Mouse (Mus musculus): ENCODE results near the gene Dnajb8. TPM values are rescaled to one million over a fixed set of nuclear protein-coding genes. Genes with fewer than 3 reads are reported as not detected.

Gene Dnajb8
- total and polyA plus RNA-seq, 3 experiments = not detected

DNA sequence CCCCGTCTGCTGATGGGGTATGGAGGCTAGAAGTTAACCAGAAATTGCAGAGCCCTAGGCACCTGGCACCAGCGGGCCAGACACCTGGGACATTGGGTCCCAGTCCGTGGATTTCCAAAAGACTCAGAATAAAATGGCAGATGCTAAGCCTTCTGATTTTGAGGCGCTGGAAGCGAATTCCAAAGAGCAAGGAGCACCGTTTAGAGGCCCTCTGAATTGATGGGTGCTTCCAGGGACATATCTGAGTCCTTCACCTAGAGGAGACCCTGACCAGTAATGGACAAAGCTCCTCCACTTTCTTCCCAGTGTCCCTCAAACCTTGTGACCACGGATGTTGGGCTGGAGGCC, 27.1 kb upstream of the Dnajb8 start:
- dilution Hi-C loops (cut with MboI; ENCODE audit: extremely low pct_ligation_motif_present, extremely low pct_unique_long_range_greater_than_20kb, low sequenced_read_pairs) = no loop called here
- peaks cover 17% of the 10 kb centered on the region for H3K27me3 ChIP-seq (replicated peaks)

DNA sequence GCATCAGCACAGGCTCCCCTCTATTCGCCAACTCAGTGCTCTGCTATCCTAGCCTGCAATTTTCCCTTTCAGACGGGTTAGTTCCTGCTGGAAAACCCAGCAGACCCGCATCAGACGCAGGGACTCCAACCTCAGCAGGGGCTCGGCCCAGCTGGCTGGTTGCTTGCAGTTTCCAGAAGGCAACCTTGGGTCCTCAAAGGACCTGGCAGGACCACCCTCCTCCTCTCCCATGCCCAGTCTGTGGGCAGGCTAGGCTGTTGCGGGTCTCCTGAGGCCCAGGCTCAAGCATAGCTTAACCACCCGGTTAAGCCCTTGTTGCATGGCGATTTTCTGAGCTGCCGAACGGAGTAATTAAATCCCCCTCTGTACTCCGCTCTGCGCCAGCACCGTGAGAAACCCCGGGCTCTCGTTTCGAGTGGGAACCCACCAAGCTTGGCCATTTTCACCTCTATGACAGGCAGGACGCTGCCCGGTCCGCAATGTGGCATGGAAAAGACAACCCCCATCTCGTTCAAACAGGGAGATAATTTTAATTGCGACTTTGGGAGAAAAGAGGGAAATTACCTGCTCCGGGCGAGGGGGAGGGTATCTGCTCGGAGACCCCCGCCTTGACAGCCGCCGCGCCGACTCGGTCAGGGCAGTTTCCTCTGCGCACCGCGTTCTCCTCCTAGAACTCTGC, 25.9 kb upstream of the Dnajb8 start:
- peaks cover 14% of the 10 kb centered on the region for H3K27me3 ChIP-seq (replicated peaks)
- TF ChIP-seq RAD21 (IDR thresholded peaks at IDR 0.05; ENCODE audit: low read depth, low read length) = no peak
- TF ChIP-seq NRF1 (IDR thresholded peaks at IDR 0.05; ENCODE audit: low read depth, low read length) = no peak
- no peak for TF ChIP-seq MAX (IDR thresholded peaks at IDR 0.05; ENCODE audit: low read length)
- TF ChIP-seq SMC3 (IDR thresholded peaks at IDR 0.05; ENCODE audit: low read depth, low read length) = no peak
- no peak for TF ChIP-seq EP300 (IDR thresholded peaks at IDR 0.05; ENCODE audit: low read length)
- TF ChIP-seq ZKSCAN1 (IDR thresholded peaks at IDR 0.05; ENCODE audit: borderline replicate concordance, low read depth, low read length) = no peak
- TF ChIP-seq USF1 (IDR thresholded peaks at IDR 0.05; ENCODE audit: low read depth, low read length) = no peak
- TF ChIP-seq E2F4 (IDR thresholded peaks at IDR 0.05; ENCODE audit: insufficient replicate concordance, low read depth, low read length) = no peak
- TF ChIP-seq ZC3H11A (IDR thresholded peaks at IDR 0.05; ENCODE audit: low read depth, low read length) = no peak
- no peak for TF ChIP-seq USF2 (conservative IDR thresholded peaks at IDR 0.05; ENCODE audit: low read depth, low read length)
- TF ChIP-seq JUN (IDR thresholded peaks at IDR 0.05; ENCODE audit: insufficient read depth, low read depth, low read length) = no peak
- no peak for TF ChIP-seq CHD2 (IDR thresholded peaks at IDR 0.05; ENCODE audit: low read length)
- no peak for TF ChIP-seq MXI1 (IDR thresholded peaks at IDR 0.05; ENCODE audit: low read depth, low read length)
- no peak for TF ChIP-seq MAFK (IDR thresholded peaks at IDR 0.05; ENCODE audit: insufficient replicate concordance, low read length)
- no peak for TF ChIP-seq GABPA (IDR thresholded peaks at IDR 0.05; ENCODE audit: insufficient replicate concordance, low read depth, low read length)
- TF ChIP-seq IRF4 (IDR thresholded peaks at IDR 0.05; ENCODE audit: low read depth, low read length) = no peak
- no peak for TF ChIP-seq TBP (conservative IDR thresholded peaks at IDR 0.05; ENCODE audit: low read depth, low read length)
- TF ChIP-seq MEF2A (IDR thresholded peaks at IDR 0.05; ENCODE audit: borderline replicate concordance, low read depth, low read length) = no peak
- no peak for TF ChIP-seq ZMIZ1 (IDR thresholded peaks at IDR 0.05; ENCODE audit: low read depth, low read length)
- in situ Hi-C loops (cut with MboI; ENCODE audit: low pct_ligation_motif_present, low pct_unique_long_range_greater_than_20kb, low sequenced_read_pairs) = no loop called here
- dilution Hi-C loops (cut with MboI; ENCODE audit: extremely low pct_ligation_motif_present, extremely low pct_unique_long_range_greater_than_20kb, low sequenced_read_pairs) = no loop called here
- no peak overlapping the region for H3K4me2 ChIP-seq (ENCODE audit: insufficient read depth, low read depth, poor library complexity, severe bottlenecking)
- H3K9me3 ChIP-seq (replicated peaks; ENCODE audit: low read length) = peaks cover 15% of the 10 kb centered on the region
- H3K4me1 ChIP-seq (ENCODE audit: control insufficient read depth in 1 of 2, insufficient read depth in 2 of 2) = no peaks in the 10 kb centered on the region
- H3K9ac ChIP-seq (ENCODE audit: insufficient read depth, low read depth) = no peak overlapping the region
- DNase-seq (ENCODE audit: extremely low read depth) = no peak
- no peaks in the 10 kb centered on the region for H3K79me2 ChIP-seq (replicated peaks; ENCODE audit: control insufficient read depth, extremely low read depth, insufficient read depth, poor library complexity, severe bottlenecking)
- no peak overlapping the region for H3K27ac ChIP-seq (ENCODE audit: insufficient read depth, low read depth)
- no peaks in the 10 kb centered on the region for H3K36me3 ChIP-seq (replicated peaks in 1 of 2; ENCODE audit: control insufficient read depth in 1 of 2, insufficient read depth in 1 of 2, low read length in 1 of 2)
- no peak overlapping the region for H3K4me3 ChIP-seq (replicated peaks in 1 of 3; ENCODE audit: low read depth in 2 of 3, low read length in 2 of 3, poor library complexity in 1 of 3)

More for the DNA sequence above, 27.1 kb upstream of the Dnajb8 start:
- DNase-seq (ENCODE audit: extremely low read depth) = no peak
- Histone ChIP-seq H3K4me1 (ENCODE audit: control insufficient read depth in 1 of 2, insufficient read depth in 2 of 2) (no peaks in the 10 kb centered on the region; a peak in 1 of 4 replicates), H3K9me3 (replicated peaks; ENCODE audit: low read length) (peaks cover 15% of the 10 kb centered on the region), H3K4me2 (ENCODE audit: insufficient read depth, low read depth, poor library complexity, severe bottlenecking) (no peak overlapping the region), H3K36me3 (replicated peaks in 1 of 2; ENCODE audit: control insufficient read depth in 1 of 2, insufficient read depth in 1 of 2, low read length in 1 of 2) (no peaks in the 10 kb centered on the region), H3K79me2 (replicated peaks; ENCODE audit: control insufficient read depth, extremely low read depth, insufficient read depth, poor library complexity, severe bottlenecking) (no peaks in the 10 kb centered on the region), H3K4me3 (replicated peaks in 1 of 3; ENCODE audit: low read depth in 2 of 3, low read length in 2 of 3, poor library complexity in 1 of 3) (no peak overlapping the region), H3K9ac (ENCODE audit: insufficient read depth, low read depth) (no peak overlapping the region), H3K27ac (ENCODE audit: insufficient read depth, low read depth) (no peak overlapping the region)
- in situ Hi-C loops (cut with MboI; ENCODE audit: low pct_ligation_motif_present, low pct_unique_long_range_greater_than_20kb, low sequenced_read_pairs) = no loop called here
- no peak for TF ChIP-seq ZNF384 (IDR thresholded peaks at IDR 0.05; ENCODE audit: low read depth, low read length)
- no peak for TF ChIP-seq BHLHE40 (IDR thresholded peaks at IDR 0.05; ENCODE audit: low read depth, low read length)
- TF ChIP-seq MAFK (IDR thresholded peaks at IDR 0.05; ENCODE audit: insufficient replicate concordance, low read length) = no peak
- no peak for TF ChIP-seq GABPA (IDR thresholded peaks at IDR 0.05; ENCODE audit: insufficient replicate concordance, low read depth, low read length)
- no peak for TF ChIP-seq NELFE (IDR thresholded peaks at IDR 0.05; ENCODE audit: low read depth, low read length)
- no peak for TF ChIP-seq MAZ (IDR thresholded peaks at IDR 0.05; ENCODE audit: low read depth, low read length)

Measured in CH12.LX (cell line).